Mouse (Mus musculus): ENCODE results near the gene Gm3250.

DNA sequence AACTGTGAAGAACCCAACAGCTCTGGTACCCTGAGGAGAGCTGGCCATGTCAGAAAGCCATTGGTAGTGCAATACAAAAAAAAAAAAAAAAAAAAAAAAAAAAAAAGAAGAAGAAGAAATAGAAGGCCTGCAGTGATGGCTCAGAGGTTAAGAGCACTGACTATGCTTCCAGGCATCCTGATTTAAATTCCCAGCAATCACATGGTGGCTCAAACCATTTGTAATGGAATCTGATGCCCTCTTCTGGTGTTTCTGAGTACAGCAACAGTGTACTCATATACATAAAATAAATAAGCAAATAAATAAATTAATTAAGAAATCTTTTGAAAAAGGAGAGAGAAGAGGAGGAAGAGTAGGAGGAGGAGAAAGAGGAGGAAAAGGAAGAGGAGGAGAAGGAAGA lies 28.9 kb downstream of the Gm3250 start:
- peak; percentile 32 for TF ChIP-seq CTCF (IDR thresholded peaks at IDR 0.05; ENCODE audit: low read depth)
- TF ChIP-seq EP300 (optimal IDR thresholded peaks at IDR 0.05): no peak

Data from stomach, postnatal 0 days (tissue).